Mouse (Mus musculus): ENCODE results near the gene Il11ra1.

DNA sequence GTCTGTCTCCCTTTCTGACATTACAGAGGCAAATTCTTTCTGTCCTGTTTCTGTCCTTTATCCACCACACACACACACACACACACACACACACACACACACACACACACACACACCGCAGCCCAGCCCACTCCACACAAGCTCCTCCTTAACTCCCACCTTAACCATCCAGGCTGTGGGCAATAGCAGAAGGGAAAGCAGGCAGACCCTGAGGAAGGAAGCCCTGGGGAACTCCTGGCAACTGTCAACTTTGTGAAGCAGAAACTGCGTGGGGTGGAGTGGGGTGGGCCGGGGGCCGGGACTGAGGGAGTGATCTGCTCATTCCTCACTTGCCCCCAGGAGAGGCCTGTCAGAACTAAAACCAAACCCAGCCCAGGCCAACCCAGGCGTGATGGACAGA is 28.3 kb upstream of the Il11ra1 start:
- no peak for TF ChIP-seq CTCF (IDR thresholded peaks at IDR 0.05)
- TF ChIP-seq POLR2A (IDR thresholded peaks at IDR 0.05; ENCODE audit: insufficient read depth, low read depth, low read length), result no peak
- no peak for TF ChIP-seq EP300 (IDR thresholded peaks at IDR 0.05; ENCODE audit: insufficient read depth, low read depth, low read length)

All from heart, adult 2 months (tissue).